Mouse (Mus musculus) thymus, adult 2 months (tissue): ENCODE measurements around the gene Ccdc110.

Experiments used
- CTCF ChIP-seq: fragments of 200-500 bp; IDR thresholded peaks from 2 replicates; pipeline ENCODE4 v1.5.1; 2012; ENCODE audit warnings: mild to moderate bottlenecking, control low read depth, low read length, moderate library complexity, borderline replicate concordance; ENCODE audit not compliant: control insufficient read depth, poor library complexity, insufficient read depth; ENCODE audit errors: extremely low read depth
- POLR2A ChIP-seq: fragments of 200-500 bp; IDR thresholded peaks from 2 replicates; pipeline ENCODE4 v1.6.1; 2012; ENCODE audit warnings: mild to moderate bottlenecking, low read length, control low read depth, moderate library complexity; ENCODE audit not compliant: control insufficient read depth, poor library complexity, insufficient read depth; ENCODE audit errors: extremely low read depth

DNA sequence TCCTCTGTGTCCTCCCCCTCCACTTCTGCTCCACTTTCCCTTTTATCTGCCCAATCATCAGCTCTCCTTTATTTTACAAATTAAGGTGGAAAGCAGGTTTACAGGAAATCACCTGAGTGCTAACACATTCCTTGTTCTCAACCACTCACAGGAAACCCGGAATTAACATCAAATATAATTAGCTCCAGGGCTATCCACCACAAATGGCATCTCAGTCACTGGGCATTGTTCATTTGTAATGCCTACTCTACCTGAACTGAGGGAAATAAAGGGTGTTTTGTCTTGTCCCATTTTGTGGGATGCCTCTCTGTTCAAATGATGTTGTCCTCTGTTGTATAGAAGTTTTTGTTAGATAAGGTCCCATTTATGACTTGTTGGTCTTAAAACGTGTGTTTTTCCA is 16.2 kb downstream of the Ccdc110 start:
- TF ChIP-seq POLR2A, result no peak
- no peak for TF ChIP-seq CTCF
